Mouse (Mus musculus): ENCODE measurements around the gene Ppil2.

DNA sequence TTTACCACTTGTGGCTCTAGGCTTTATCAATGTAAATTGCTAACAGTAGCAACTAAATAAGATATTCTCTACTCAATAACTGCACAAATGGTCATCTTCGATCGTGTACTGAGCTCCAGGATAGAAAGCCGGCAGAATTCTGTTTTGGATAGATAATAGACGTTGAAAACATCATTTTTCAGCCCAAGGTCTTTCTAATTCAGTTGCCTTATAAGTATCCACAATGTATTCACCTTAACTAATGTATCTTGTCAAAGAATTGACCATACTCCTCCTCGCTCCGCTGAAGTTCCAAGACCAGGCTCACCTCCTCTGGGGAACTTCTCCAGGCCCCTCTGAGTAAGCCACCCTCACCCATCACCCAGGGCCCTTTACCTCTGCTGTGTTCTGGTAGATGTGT, 40.3 kb downstream of the Ppil2 start:
- TF ChIP-seq GATA1 (IDR thresholded peaks at IDR 0.05; ENCODE audit: borderline replicate concordance, low read length) (no peak), FLI1 (IDR thresholded peaks at IDR 0.05; ENCODE audit: low read length) (no peak)

Data from megakaryocyte, embryonic 14.5 days (primary cell).